Mouse (Mus musculus) midbrain, embryonic 11.5 days (tissue): ENCODE measurements around the gene Spaca7. TPM values are rescaled to one million over a fixed set of nuclear protein-coding genes. Genes with fewer than 3 reads are reported as not detected.

ENCODE experiments used
- ATAC-seq: fragments of 200-750 bp; cut with Nextera tagmentation; 2 replicates; pipeline ENCODE4 v1.8.0; 2017; ENCODE audit warnings: moderate TSS enrichment, moderate library complexity; ENCODE audit not compliant: low FRiP score
- DNase-seq: peaks from one replicate; pipeline ENCODE4 v3.0.0; 2015; ENCODE audit warnings: low spot score; ENCODE audit errors: missing footprints
- H3K27ac ChIP-seq: fragments of 300-500 bp; sonication (generic); 2 replicates; pipeline ENCODE4 v1.5.1; 2014; ENCODE audit warnings: low read depth, low read length
- H3K27me3 ChIP-seq: fragments of 300-500 bp; sonication (generic); 2 replicates; pipeline ENCODE4 v1.6.1; 2014; ENCODE audit warnings: mild to moderate bottlenecking, low read length, moderate library complexity, mixed read lengths; ENCODE audit not compliant: control insufficient read depth, insufficient read depth
- H3K36me3 ChIP-seq: fragments of 300-500 bp; sonication (generic); 2 replicates; pipeline ENCODE4 v1.6.1; 2014; ENCODE audit warnings: mild to moderate bottlenecking, low read length, moderate library complexity, mixed read lengths; ENCODE audit not compliant: control insufficient read depth, insufficient read depth
- H3K4me1 ChIP-seq: fragments of 300-500 bp; sonication (generic); 2 replicates; pipeline ENCODE4 v1.6.1; 2014; ENCODE audit warnings: low read length; ENCODE audit not compliant: control insufficient read depth, insufficient read depth
- H3K4me2 ChIP-seq: fragments of 300-500 bp; sonication (generic); 2 replicates; pipeline ENCODE4 v1.6.1; 2014; ENCODE audit warnings: mild to moderate bottlenecking, moderate library complexity
- H3K4me3 ChIP-seq: fragments of 300-500 bp; sonication (generic); 2 replicates; pipeline ENCODE4 v1.5.1; 2014; ENCODE audit warnings: low read depth, low read length
- H3K9ac ChIP-seq: fragments of 300-500 bp; sonication (generic); 2 replicates; pipeline ENCODE4 v1.6.1; 2014; ENCODE audit warnings: low read length
- H3K9me3 ChIP-seq: fragments of 300-500 bp; sonication (generic); 2 replicates; pipeline ENCODE4 v1.6.1; 2016; ENCODE audit warnings: low read length; ENCODE audit not compliant: control insufficient read depth
- WGBS: fragments of 180-500 bp; shearing (Covaris S2); extraction: QIAGEN DNeasy Blood & Tissue Kit; methylation state at CpG from one replicate; pipeline ENCODE4 v1.1.7; 2014; 5-methylcytosine and 5-hydroxymethylcytosine counted together
- polyA plus RNA-seq: library from polyadenylated mRNA; unstranded; fragments of >200 nt; fragmentation: Nextera tagmentation; extraction: Ambion mirVana; gene quantifications from 2 replicates; pipeline ENCODE4 v1.2.1, GENCODE M21; 2014

The Spaca7 gene
- polyA plus RNA-seq, 1 experiment from 2014 or later = not detected

DNA sequence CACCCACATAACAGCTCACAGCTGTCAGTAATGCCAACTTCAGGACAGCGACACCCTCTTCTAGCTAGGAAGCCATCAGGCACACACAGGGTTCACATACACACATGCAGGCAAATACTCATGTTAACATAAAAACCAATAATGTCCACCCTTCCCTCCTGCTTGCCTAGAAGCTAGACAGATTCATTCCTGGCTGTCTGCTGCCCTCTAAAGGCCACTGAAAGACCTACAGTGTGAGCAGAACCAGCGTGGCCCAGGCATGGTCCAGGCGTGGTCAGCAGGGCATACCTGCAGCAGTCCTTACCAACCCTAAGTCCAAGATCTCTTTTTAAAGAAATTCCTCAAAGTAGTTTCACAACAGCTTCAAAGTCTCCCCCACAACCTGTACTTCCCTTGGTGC lies 56.2 kb downstream of the Spaca7 start:
- ATAC-seq = peak; percentile 33; the same call in 1 of the 2 replicates
- Histone ChIP-seq H3K4me2 (no peak overlapping the region), H3K4me1 (no peaks in the 10 kb centered on the region), H3K27me3 (no peaks in the 10 kb centered on the region), H3K4me3 (no peak overlapping the region), H3K9ac (no peak overlapping the region), H3K27ac (no peak overlapping the region), H3K36me3 (peaks cover 4% of the 10 kb centered on the region; the same call in 1 of the 2 replicates), H3K9me3 (no peaks in the 10 kb centered on the region)
- DNase-seq = peak; percentile 90
- 46% methylated on average over 3 of the region's 3 CpGs for WGBS

DNA sequence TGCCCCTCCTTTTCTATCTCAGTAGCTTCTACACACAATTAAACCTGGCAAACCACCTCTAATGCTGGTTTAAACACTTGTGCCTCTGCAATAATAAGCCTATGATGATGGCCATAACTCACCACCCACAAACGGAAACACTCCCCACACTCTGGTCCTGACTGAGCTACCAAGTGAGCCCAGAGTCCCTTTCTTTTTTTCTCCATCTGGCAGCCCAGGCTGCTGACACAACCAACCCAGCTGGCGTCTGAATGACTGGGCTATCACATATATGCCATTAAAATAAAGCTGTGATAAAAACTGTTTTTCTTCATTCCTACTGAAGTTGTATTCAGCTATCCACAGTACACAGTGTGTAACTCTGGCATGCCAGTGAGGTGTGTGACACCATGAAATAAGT lies 62.5 kb downstream of the Spaca7 start:
- Histone ChIP-seq H3K9me3 (no peaks in the 10 kb centered on the region), H3K27ac (no peak overlapping the region), H3K9ac (no peak overlapping the region), H3K27me3 (no peaks in the 10 kb centered on the region), H3K4me3 (no peak overlapping the region), H3K4me2 (no peak overlapping the region), H3K4me1 (no peaks in the 10 kb centered on the region), H3K36me3 (peaks cover 16% of the 10 kb centered on the region)
- ATAC-seq (no peak), DNase-seq (no peak)
- 98% methylated on average over 2 of the region's 2 CpGs for WGBS

DNA sequence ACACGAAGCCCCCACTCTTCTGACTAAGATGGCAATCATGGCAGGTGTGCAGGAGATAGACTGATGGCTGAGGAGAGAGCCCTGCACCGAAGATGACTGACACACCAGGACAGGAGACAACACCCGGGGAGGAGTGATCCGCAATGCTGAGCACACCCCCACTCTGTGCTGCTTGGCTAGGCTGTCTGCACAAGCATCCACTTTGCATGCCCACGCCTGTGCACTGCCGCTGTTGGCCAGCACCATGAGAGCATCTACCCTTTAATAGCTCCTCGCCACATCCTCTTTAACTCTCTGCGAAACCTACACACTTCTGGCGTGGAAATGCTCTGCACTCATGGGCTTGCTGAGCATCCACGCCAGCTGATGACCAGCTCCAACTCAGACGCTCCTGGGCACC lies 65.6 kb downstream of the Spaca7 start:
- no peaks in the 10 kb centered on the region for H3K4me1 ChIP-seq
- H3K4me2 ChIP-seq = no peak overlapping the region
- ATAC-seq = no peak
- WGBS = 93% methylated on average over 11 of the region's 11 CpGs
- no peak for DNase-seq
- no peak overlapping the region for H3K4me3 ChIP-seq
- H3K9ac ChIP-seq = no peak overlapping the region
- H3K27ac ChIP-seq = no peak overlapping the region
- no peaks in the 10 kb centered on the region for H3K27me3 ChIP-seq
- H3K9me3 ChIP-seq = no peaks in the 10 kb centered on the region
- H3K36me3 ChIP-seq = peaks cover 16% of the 10 kb centered on the region

DNA sequence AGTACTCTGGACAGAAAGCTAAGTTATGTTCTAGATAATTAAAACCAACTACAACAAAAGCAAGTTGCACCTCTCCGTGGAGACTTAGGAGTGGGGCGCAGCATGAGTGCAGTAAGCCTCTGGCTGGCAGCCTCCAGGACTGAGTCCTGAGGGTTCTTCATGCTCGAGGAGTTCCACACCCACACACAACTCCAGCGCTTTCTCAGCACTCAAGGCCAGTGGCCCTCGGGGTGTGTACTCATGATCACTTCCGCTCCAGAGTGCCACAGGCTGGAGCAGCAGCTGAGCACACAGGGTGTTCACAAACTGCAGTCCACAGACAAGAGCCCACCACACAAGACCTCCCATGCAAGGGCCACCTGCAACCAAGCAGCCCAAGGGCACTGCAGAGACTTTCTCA lies 68.7 kb downstream of the Spaca7 start:
- WGBS = 92% methylated on average over 6 of the region's 6 CpGs
- Histone ChIP-seq H3K4me2 (no peak overlapping the region), H3K27me3 (no peaks in the 10 kb centered on the region), H3K36me3 (peaks cover 16% of the 10 kb centered on the region), H3K4me1 (no peaks in the 10 kb centered on the region), H3K9ac (no peak overlapping the region), H3K27ac (no peak overlapping the region), H3K9me3 (no peaks in the 10 kb centered on the region), H3K4me3 (no peak overlapping the region)
- ATAC-seq = no peak
- DNase-seq = no peak

- Histone ChIP-seq H3K36me3 (peaks cover 9% of the 10 kb centered on the region), H3K4me1 (no peaks in the 10 kb centered on the region), H3K27me3 (no peaks in the 10 kb centered on the region), H3K4me3 (no peak overlapping the region), H3K4me2 (no peak overlapping the region), H3K9me3 (no peaks in the 10 kb centered on the region), H3K9ac (no peak overlapping the region), H3K27ac (no peak overlapping the region)
- 92% methylated on average over 8 of the region's 8 CpGs for WGBS
- DNase-seq (no peak), ATAC-seq (no peak)
Measured at GRCm38 (mm10) chr8:12644341-12644740, 71.5 kb downstream of the Spaca7 start.

DNA sequence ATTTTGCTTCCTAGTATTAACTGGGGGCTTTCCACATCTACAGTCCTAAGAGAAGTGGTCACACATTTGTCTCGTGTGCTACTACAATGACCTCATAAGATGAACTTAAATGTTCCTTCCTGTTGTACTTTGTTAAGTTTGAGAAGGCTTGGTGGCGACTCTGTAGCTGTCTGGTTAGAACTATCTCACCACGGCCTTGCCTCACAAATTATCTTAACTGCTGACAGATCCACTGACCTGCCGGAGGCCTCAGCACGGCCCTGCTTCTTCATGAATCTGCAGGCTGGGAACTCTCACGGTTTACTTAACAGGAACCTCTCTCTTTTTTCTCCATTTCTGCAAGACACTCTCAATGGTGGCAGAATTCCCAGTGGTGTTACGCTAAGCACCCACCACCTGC lies 72.1 kb downstream of the Spaca7 start:
- H3K36me3 ChIP-seq = peaks cover 11% of the 10 kb centered on the region

DNA sequence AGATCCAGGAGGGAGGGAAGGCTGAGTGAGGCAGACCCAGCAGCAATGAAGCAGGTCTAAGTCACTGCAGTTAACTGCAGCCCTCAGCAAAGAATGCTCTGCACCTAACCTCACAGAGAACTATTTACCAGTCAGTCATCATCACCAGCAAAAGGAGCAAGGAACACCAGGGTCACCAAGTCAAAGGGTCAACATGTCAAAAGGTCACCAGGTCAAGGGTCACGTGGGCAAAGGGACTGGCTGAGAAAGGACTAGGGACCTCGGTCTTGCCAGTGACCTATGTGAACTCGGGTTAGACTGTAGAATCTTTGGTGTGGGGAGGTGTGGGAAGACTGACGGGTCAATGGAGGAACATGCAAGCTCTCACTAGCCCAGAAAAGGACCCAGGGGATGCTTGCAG lies 73.7 kb downstream of the Spaca7 start:
- Histone ChIP-seq H3K27ac (no peak overlapping the region), H3K36me3 (peaks cover 6% of the 10 kb centered on the region; the same call in 1 of the 2 replicates), H3K4me2 (no peak overlapping the region), H3K9me3 (no peaks in the 10 kb centered on the region), H3K9ac (no peak overlapping the region), H3K27me3 (no peaks in the 10 kb centered on the region), H3K4me3 (no peak overlapping the region), H3K4me1 (no peaks in the 10 kb centered on the region)
- no peak for ATAC-seq
- 44% methylated on average over 4 of the region's 4 CpGs for WGBS
- DNase-seq = no peak

More for the DNA sequence above, 72.1 kb downstream of the Spaca7 start:
- no peak for ATAC-seq
- Histone ChIP-seq H3K4me3 (no peak overlapping the region), H3K4me2 (no peak overlapping the region), H3K4me1 (no peaks in the 10 kb centered on the region), H3K9ac (no peak overlapping the region), H3K27ac (no peak overlapping the region), H3K9me3 (no peaks in the 10 kb centered on the region), H3K27me3 (no peaks in the 10 kb centered on the region)
- no peak for DNase-seq
- 86% methylated on average over 7 of the region's 7 CpGs for WGBS

- Histone ChIP-seq H3K9ac (no peak overlapping the region), H3K4me1 (no peaks in the 10 kb centered on the region), H3K27me3 (no peaks in the 10 kb centered on the region), H3K27ac (no peak overlapping the region), H3K9me3 (no peaks in the 10 kb centered on the region), H3K4me2 (no peak overlapping the region), H3K4me3 (no peak overlapping the region), H3K36me3 (peaks cover 14% of the 10 kb centered on the region)
- no peak for ATAC-seq
- no peak for DNase-seq
- 86% methylated on average over 4 of the region's 4 CpGs for WGBS
Measured at GRCm38 (mm10) chr8:12648951-12649350, 76.1 kb downstream of the Spaca7 start.
